Mouse (Mus musculus) forebrain, embryonic 10.5 days (tissue): ENCODE data around the gene Pop7. TPM values are rescaled to one million over a fixed set of nuclear protein-coding genes. Genes with fewer than 3 reads are reported as not detected.

Experiments used
- DNase-seq: peaks from one replicate; pipeline ENCODE4 v3.0.0-alpha.2; 2017; ENCODE audit warnings: low spot score; ENCODE audit errors: extremely low spot score
- H3K27ac ChIP-seq: fragments of 300-500 bp; sonication (generic); 2 replicates; pipeline ENCODE4 v1.5.1; 2016; ENCODE audit warnings: mild to moderate bottlenecking
- H3K27me3 ChIP-seq: fragments of 300-500 bp; sonication (generic); 2 replicates; pipeline ENCODE4 v1.6.1; 2016; ENCODE audit warnings: mild to moderate bottlenecking; ENCODE audit not compliant: poor library complexity, severe bottlenecking
- H3K36me3 ChIP-seq: fragments of 300-500 bp; sonication (generic); replicated peaks from 2 replicates; pipeline ENCODE4 v1.6.1; 2016; ENCODE audit warnings: mild to moderate bottlenecking, moderate library complexity
- H3K4me1 ChIP-seq: fragments of 300-500 bp; sonication (generic); 2 replicates; pipeline ENCODE4 v1.6.1; 2016
- H3K4me3 ChIP-seq: fragments of 300-500 bp; sonication (generic); 2 replicates; pipeline ENCODE4 v1.5.1; 2016; ENCODE audit warnings: mild to moderate bottlenecking, moderate library complexity
- H3K9me3 ChIP-seq: fragments of 300-500 bp; sonication (generic); 2 replicates; pipeline ENCODE4 v1.6.1; 2016; ENCODE audit warnings: mild to moderate bottlenecking, moderate library complexity
- WGBS: fragments of 180-500 bp; shearing (Covaris S2); methylation state at CpG from one replicate; pipeline ENCODE4 v1.1.7; 2016; 5-methylcytosine and 5-hydroxymethylcytosine counted together
- polyA plus RNA-seq: library from polyadenylated mRNA; unstranded; fragments of >200 nt; fragmentation: Nextera tagmentation; extraction: Ambion mirVana; gene quantifications from 2 replicates; pipeline ENCODE4 v1.2.1, GENCODE M21; 2016

Gene Pop7
- polyA plus RNA-seq, 1 experiment from 2014 or later: 56.1 TPM

DNA sequence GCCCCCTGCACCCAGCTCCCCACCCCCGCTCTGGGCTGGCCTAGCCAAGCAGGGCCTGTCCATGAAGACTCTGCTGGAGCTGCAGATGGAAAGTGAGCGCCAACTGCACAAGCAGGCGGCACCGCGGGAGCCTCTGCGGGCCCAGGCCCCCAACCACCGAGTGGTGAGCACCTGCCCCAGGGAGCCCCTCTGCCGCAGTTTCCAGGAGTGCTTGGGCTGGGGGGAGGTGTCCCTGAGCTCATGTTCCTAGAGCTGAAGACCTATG, 21.9 kb upstream of the Pop7 start:
- Histone ChIP-seq H3K9me3 (no peaks in the 10 kb centered on the region), H3K4me1 (peaks cover 29% of the 10 kb centered on the region), H3K27ac (0 out of 2 replicates have a peak overlapping the region, but pooled peaks have one; percentile 6), H3K36me3 (peaks cover 100% of the 10 kb centered on the region), H3K4me3 (no peak overlapping the region), H3K27me3 (no peaks in the 10 kb centered on the region)
- WGBS: 86% methylated on average over 8 of the region's 8 CpGs
- no peak for DNase-seq

DNA sequence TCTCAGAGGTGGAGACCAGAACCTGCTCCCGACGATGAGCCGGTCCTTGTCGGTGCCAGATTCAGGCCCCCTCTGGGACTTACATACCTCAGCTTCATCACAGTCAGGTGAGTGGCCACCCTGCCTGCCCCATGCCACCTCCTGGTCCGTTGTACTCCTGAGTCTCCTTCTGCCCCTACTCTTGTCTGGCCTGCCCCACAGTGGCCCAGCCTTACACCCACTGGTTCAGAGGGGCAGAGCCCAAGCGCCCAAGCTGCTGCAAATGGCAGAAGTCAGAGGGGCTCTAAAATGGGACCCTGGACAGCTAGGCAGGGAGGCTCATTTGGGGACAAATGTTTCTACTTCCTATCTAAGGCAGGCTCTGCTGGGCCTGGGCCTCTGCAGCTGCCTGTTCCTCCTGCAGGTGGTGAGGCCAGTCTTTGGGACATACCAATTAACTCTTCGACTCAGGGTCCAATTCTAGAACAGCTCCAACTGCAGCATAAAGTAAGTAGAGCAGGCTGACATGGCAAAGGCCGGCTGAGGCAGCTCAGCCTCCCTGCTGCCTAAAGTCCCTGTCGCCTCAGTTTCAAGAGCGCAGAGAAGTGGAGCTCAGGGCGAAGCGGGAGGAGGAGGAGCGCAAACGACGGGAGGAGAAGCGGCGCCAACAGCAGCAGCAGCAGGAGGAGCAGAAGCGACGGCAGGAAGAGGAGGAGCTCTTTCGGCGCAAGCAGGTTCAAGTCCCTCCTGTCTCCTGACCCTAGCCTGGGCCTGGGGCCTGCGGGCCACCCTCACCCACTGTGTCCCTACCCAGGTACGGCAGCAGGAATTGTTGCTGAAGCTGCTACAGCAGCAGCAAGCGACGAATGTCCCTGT, 21.3 kb upstream of the Pop7 start:
- 0 out of 2 replicates have a peak overlapping the region, but pooled peaks have one; percentile 6 for H3K27ac ChIP-seq
- no peak overlapping the region for H3K4me3 ChIP-seq
- no peak for DNase-seq
- no peaks in the 10 kb centered on the region for H3K27me3 ChIP-seq
- no peaks in the 10 kb centered on the region for H3K9me3 ChIP-seq
- 84% methylated on average over 25 of the region's 25 CpGs for WGBS
- H3K36me3 ChIP-seq: peaks cover 100% of the 10 kb centered on the region
- peaks cover 25% of the 10 kb centered on the region for H3K4me1 ChIP-seq

DNA sequence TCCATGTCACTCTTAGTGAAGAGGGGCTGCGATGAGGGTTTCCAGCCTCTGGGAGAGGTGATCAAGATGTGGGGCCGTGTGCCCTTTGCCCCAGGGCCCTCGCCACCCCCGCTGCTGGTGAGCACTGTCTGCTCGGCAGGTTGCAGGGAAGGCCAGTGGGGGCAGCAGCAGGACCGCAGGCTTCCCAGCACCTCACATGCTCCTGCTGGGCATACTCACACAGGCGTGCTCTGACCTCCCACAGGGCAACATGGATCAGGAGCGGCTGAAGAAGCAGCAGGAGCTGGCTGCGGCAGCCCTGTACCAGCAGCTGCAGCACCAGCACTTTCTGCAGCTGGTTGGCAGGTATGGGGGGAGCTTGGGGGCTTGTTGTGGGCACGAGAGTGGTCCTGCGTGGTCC, 20.4 kb upstream of the Pop7 start:
- no peaks in the 10 kb centered on the region for H3K9me3 ChIP-seq
- no peak for DNase-seq
- H3K4me3 ChIP-seq: no peak overlapping the region
- 76% methylated on average over 11 of the region's 11 CpGs for WGBS
- peaks cover 17% of the 10 kb centered on the region for H3K4me1 ChIP-seq
- no peak overlapping the region for H3K27ac ChIP-seq
- H3K36me3 ChIP-seq: peaks cover 100% of the 10 kb centered on the region
- H3K27me3 ChIP-seq: no peaks in the 10 kb centered on the region

DNA sequence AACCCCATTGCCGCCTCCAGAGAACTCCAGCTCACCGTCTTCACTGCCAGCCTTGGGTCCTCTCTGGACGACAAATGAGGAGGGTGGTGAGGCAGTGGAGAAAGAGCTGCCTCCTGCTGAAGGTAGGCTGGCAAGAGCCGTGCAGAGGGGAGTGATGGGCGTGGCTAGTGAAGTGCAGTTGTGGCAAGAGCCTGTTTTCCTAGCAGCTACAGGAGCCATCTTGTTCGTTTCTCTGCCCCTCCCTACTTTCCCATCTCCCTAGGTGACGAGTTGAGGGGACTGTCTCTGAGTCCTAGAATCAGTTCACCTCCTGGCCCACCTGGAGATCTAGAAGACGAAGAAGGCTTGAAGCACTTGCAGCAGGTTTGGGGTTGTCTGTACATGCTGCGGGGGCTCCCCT, 19.5 kb upstream of the Pop7 start:
- DNase-seq: no peak
- H3K36me3 ChIP-seq: peaks cover 100% of the 10 kb centered on the region
- no peak overlapping the region for H3K4me3 ChIP-seq
- H3K27me3 ChIP-seq: no peaks in the 10 kb centered on the region
- peaks cover 10% of the 10 kb centered on the region for H3K4me1 ChIP-seq
- WGBS: 85% methylated on average over 9 of the region's 9 CpGs
- H3K9me3 ChIP-seq: no peaks in the 10 kb centered on the region
- no peak overlapping the region for H3K27ac ChIP-seq

DNA sequence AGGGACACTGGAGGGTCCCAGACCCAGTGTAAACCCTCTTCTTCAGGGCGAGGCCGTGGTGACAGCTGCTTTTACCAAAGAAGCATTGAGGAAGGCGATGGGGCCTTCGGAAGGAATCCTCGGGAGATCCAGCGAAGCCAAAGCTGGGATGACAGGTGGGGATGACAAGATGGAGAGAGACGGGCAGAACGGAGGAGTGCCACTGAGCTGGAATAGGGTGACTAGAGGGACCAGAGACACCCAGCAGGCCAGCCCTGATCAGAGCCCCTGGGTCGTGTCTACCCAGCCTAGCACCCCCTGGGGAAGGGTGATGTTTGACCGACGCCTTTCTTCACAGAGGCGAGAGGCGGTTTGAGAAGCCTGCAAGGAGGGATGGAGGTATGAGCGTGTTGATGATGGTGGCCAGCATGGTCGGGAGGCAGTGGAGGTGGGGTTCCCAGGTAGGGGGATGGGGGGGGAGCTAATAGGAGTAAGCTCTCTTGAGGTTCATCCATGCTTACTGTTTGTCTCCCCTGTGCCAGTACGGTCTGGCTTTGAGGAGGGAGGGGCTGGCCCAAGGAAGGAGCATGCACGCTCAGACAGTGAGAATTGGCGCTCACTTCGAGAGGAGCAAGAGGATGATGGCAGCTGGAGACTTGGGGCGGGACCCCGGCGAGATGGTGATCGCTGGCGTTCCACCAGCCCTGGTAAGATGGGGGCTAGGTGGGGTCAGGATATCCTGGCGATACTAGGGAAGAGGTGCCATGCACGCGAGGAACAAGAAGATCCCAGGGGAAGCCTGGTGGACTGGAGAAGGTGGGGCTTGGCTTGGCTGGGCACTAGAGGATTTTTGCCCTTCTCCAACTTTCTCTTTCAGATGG, 17.6 kb upstream of the Pop7 start:
- DNase-seq: no peak
- H3K4me1 ChIP-seq: peaks cover 13% of the 10 kb centered on the region
- no peaks in the 10 kb centered on the region for H3K27me3 ChIP-seq
- peaks cover 88% of the 10 kb centered on the region for H3K36me3 ChIP-seq
- no peak overlapping the region for H3K4me3 ChIP-seq
- no peak overlapping the region for H3K27ac ChIP-seq
- no peaks in the 10 kb centered on the region for H3K9me3 ChIP-seq
- 95% methylated on average over 27 of the region's 27 CpGs for WGBS

DNA sequence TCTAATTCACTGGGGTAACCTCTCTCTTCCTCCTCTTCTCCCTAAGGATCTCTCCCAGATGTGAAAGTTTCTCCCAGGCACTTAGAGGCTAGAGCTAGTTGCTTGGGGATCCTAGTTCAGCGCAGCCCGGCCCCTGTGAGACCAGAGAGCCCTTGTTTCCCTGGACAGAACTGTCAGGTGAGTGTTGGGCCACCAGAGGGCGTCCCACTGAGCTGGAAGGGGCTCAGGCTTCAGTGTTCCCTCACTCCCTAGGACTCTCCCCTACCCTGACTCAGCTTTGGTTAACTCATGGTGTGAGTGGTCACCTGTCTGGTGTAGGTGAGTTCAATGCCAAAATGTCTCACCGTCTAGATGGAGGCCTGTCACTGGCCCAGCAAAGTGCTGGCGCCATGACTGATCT, 16.1 kb upstream of the Pop7 start, which contains the start of gene Gigyf1:
Gene Gigyf1, plus strand, starts transcription at position 113 of the 400 bp plus-strand sequence.
- WGBS: 79% methylated on average over 5 of the region's 5 CpGs
- peaks cover 88% of the 10 kb centered on the region for H3K36me3 ChIP-seq
- H3K4me3 ChIP-seq: no peak within 1 kb of the TSS
- DNase-seq: no peak
- peaks cover 26% of the 10 kb centered on the region for H3K4me1 ChIP-seq
- H3K9me3 ChIP-seq: no peaks in the 10 kb centered on the region
- no peak within 1 kb of the TSS for H3K27ac ChIP-seq
- H3K27me3 ChIP-seq: no peaks in the 10 kb centered on the region

DNA sequence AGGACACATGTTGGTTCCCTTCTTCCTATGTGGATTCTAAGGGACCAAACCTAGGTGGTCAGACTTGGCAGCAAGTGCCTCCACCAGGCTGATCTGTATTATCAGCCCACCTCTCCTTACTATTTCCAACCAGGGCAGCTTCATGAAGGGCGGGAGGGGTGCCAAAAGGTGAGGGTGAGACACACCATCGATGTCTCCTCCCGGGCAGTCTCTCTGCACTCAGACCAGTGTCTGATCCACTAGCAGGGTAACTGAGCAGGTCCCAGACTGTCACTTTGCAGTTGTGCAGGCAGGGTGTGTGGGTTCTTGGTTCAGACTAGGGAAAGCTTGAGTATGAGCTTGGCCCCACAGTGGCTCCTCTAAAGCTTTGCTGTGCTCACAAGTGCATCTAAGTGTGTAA, 12.5 kb upstream of the Pop7 start:
- Histone ChIP-seq H3K4me3 (no peak overlapping the region), H3K27me3 (no peaks in the 10 kb centered on the region), H3K27ac (no peak overlapping the region), H3K36me3 (peaks cover 57% of the 10 kb centered on the region), H3K4me1 (peaks cover 57% of the 10 kb centered on the region), H3K9me3 (no peaks in the 10 kb centered on the region)
- no peak for DNase-seq
- 95% methylated on average over 3 of the region's 3 CpGs for WGBS

DNA sequence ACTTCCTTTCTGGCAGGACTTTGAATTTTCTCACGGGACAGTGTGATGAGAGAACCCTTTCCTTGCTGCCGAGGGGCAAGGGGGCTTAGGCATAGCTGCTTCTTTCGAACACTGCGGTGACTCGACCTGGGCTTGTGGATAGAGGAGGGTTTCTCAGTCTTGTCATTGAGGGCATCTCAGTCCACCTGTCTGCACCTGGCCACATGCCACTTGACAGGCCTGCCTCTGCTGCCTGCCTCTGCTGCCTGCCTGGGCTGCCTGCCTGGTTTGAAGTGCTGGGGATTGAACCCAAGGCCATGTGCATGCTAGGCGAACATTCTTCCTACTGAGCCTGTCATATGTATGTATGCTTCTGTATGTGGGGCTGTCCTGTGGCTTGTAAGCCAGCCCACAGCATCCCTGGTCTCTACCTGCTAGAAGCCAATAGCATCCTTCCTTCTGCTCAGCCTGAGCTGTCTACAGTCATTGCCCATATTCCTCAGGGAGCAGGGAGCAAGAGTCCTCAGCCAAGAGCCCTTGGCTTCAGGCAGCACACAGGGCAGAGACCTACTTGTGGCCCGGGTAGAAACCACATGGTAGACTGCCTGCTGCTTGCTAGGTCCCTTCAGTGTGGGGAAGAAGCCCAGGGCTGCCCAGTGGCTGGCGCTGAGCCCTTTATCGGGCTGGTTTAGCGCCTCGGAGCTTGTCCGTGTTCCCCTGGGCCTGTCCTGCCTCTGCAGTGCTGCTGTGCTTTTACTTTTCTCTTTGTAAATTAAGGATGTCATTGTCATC, 11.8 kb upstream of the Pop7 start:
- Histone ChIP-seq H3K27ac (peak overlapping the region; percentile 37; the same call in 1 of the 2 replicates), H3K9me3 (no peaks in the 10 kb centered on the region), H3K4me3 (peak overlapping the region; percentile 5; the same call in 1 of the 2 replicates), H3K4me1 (peaks cover 62% of the 10 kb centered on the region), H3K36me3 (peaks cover 51% of the 10 kb centered on the region), H3K27me3 (no peaks in the 10 kb centered on the region)
- 91% methylated on average over 12 of the region's 12 CpGs for WGBS
- no peak for DNase-seq

DNA sequence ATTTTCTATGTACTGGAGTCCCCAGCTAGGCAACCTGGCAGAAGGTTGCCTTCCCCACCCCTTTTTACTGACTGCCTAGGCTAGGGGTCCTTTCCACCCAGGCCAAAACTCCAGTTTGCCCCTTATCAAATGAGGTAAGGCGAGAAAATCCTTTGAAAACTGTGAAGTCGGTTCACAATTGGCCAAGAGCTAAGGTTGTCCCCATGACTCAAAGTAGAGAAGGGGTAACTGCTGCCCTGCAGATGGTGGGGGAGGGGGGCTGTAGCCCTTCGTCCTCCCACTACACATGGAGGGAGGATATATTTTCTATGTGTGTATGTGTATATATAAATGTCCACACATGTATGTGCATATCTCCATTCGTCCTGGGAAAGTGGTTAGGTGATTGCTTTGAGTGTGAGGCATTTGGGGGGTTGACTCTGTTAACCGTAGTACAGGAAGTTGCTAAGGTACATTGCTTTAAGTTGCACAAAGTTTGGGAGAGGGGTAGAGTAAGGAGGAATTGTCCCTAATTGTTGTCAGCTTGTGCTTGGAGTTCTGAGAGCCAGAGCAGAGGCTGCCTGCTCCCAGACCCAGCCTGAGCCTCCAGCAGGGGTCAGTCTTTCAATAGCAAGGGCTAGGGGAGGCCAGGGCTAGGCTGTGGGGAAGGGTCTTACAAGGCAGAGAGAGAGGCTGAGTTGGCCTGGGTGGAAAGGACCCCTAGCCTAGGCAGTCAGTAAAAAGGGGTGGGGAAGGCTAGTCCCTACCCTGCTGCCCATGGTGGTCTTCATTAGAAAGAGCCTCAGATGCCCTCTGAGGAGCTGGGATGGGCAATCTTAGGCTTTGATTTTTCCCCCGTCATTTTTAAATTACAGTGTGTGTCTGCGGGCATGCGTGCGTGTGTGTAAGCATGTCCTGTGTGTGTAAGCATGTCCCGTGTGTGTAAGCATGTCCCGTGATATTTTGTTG, 10.8 kb upstream of the Pop7 start:
- peaks cover 62% of the 10 kb centered on the region for H3K4me1 ChIP-seq
- peak overlapping the region; percentile 85; the same call in 1 of the 2 replicates for H3K4me3 ChIP-seq
- H3K27me3 ChIP-seq: no peaks in the 10 kb centered on the region
- peaks cover 40% of the 10 kb centered on the region for H3K36me3 ChIP-seq
- peak; percentile 62 for DNase-seq
- no peaks in the 10 kb centered on the region for H3K9me3 ChIP-seq
- H3K27ac ChIP-seq: no peak overlapping the region
- 83% methylated on average over 11 of the region's 11 CpGs for WGBS

DNA sequence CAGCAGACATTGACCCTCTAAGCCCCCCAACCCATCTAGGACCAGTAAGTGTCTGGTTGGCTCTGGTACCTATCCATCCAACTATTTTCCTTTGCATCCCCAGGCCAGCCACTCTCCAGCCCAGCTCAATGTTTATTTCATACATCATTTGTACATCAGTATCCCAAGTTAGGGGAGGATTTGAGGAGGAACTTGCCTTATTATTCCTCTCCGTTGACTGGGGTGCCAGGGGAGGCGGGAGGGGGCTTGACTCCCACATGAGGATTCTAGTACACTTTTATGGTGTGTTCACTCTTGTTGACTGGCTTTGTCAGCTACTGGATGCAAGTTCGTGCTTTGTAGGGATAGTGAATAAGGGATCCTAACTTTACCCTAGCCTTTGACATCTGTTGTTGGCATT, 9.4 kb upstream of the Pop7 start:
- Histone ChIP-seq H3K36me3 (peaks cover 27% of the 10 kb centered on the region), H3K27ac (peak overlapping the region; percentile 96), H3K27me3 (no peaks in the 10 kb centered on the region), H3K9me3 (no peaks in the 10 kb centered on the region), H3K4me3 (peak overlapping the region; percentile 85), H3K4me1 (peaks cover 62% of the 10 kb centered on the region)
- no peak for DNase-seq
- 81% methylated on average over 3 of the region's 3 CpGs for WGBS

DNA sequence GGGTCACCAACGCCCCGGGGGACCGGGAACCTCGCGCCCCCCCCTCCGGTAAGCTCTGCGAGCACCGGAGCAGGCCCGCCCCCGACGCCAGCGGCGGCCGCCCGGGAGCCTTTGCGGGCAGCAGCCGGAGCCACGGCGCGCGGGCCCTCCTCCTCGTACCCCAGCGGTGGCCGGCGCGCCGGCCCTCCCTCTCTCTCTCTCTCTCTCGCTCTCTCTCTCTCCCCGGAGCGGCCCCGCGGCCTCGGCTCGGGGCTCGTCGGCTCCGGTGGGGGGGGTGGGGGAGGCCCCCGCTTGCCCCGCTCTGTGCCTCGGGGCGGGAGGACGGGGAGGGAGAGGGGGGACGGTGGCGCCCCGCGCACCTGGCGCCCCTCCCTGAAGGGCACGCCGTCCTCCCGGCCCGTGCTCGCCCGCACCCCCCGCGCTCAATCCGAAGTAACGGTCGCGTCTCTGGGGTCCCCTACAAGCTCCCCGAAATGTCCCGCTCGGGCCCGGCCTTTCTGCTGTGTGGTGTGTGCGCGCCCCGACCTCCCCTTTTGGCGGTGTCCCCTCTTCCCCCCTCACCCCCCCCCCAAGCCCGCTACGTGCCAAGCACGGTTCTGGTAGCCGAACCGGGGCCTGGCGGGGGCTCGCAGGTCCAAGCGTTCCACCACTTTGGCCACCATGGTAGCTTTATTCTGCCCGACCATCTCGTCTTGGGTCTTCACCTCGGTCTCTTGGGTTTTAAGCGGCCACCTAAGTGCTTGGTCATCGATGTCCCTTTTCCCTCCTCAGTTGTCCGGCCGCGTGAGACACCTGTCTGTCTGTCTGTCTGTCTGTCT, 8.5 kb upstream of the Pop7 start:
- WGBS: under 1% methylated on average over 61 of the region's 83 CpGs
- Histone ChIP-seq H3K27me3 (no peaks in the 10 kb centered on the region), H3K36me3 (peaks cover 26% of the 10 kb centered on the region), H3K9me3 (no peaks in the 10 kb centered on the region), H3K4me3 (peak overlapping the region; percentile 85), H3K27ac (peak overlapping the region; percentile 96), H3K4me1 (peaks cover 55% of the 10 kb centered on the region)
- DNase-seq: peak; percentile 49
